Mouse (Mus musculus) small intestine, adult 2 months (tissue): ENCODE data around the gene Olfr1261.

Experiments used
- CTCF ChIP-seq: fragments of 200-500 bp; IDR thresholded peaks from 2 replicates; pipeline ENCODE4 v1.5.1; 2012; ENCODE audit warnings: low read depth, mild to moderate bottlenecking, control low read depth, inconsistent platforms, low read length, moderate library complexity, mixed read lengths; ENCODE audit not compliant: insufficient replicate concordance, insufficient read length; ENCODE audit errors: extremely low read depth
- POLR2A ChIP-seq: fragments of 200-500 bp; IDR thresholded peaks from 2 replicates; pipeline ENCODE4 v1.6.1; 2012; ENCODE audit warnings: low read depth, mild to moderate bottlenecking, control low read depth, inconsistent platforms, low read length, moderate library complexity

DNA sequence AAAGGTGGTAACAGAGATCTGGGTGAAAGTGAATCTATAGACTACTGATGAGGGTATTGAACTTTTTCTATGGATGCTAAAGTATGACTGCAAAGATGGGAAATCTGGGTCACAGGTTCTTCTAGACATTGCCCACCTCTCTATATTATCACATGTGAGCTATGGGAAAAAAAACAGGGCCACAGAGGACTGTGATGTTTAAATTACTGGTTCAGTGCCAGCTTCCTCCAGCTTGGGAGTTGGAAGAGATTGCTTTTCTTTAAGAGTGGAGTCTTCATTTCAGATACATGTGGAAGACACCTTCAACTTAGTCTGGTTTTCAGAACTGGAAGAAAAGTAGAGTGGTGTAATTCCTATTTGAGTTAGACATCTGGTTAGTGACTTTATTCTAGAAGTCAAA lies 44.0 kb downstream of the Olfr1261 start, which contains the start of gene Olfr1265:
- TF ChIP-seq POLR2A (no peak), CTCF (no peak)
